Mouse (Mus musculus): Measurements from ENCODE around the gene Ypel3.

- TF ChIP-seq CTCF (IDR thresholded peaks at IDR 0.05; ENCODE audit: borderline replicate concordance, insufficient read depth, low read length): no peak
- no peak for TF ChIP-seq POLR2A (IDR thresholded peaks at IDR 0.05; ENCODE audit: low read depth, low read length)
Observed at GRCm38 (mm10) chr7:126822741-126823140, 46.0 kb downstream of the Ypel3 start.

Data from embryonic fibroblast, embryonic 13.5 days (primary cell).